Mouse (Mus musculus): ENCODE measurements around the gene Stxbp4.

GRCm38 (mm10) chr11:90685196-90685595, 47.3 kb upstream of the Stxbp4 start:
- TF ChIP-seq POLR2A (IDR thresholded peaks at IDR 0.05; ENCODE audit: low read depth, low read length) (no peak), CTCF (IDR thresholded peaks at IDR 0.05; ENCODE audit: extremely low read depth, insufficient read length, insufficient replicate concordance, low read depth, low read length) (no peak)

Data from small intestine, adult 2 months (tissue).